Comparison of ENCODE assay signal across 8 mouse cellular contexts in the genomic region with DNA sequence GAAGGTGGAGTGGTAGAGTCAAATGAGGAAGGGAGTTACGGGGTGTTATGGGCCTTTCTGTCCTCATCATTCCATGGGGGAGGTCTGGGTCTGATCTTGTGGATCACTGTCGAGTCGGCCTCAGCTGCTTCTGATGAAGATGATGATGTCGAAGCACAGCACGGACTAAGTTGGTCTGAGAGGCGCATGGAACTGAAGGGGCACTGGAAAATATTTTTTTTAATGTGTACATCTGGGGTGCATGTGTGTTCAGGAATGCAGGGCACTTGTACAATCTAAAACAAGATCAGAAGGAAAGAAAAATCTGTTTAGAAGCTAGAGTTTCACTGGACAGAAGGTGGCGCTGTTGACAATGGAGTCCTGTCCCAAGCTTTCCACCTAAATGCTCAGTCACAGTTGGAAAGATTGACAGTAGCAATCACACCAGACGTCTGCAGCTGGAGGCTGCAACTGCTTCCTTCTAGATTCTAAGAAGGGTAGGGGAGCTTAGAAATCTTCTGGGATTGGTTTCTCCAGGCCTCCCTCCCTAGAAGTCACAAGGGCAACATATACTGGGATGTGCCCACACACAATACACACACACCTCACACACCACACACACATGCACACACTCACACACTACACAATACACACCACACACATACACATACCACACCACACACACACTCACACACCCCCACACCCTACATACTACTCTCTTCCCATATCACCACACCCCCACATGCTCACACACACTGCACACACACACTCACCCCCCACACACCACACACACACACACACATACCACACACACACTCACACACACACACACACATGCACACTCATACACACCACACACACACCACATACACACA. TPM values are rescaled to one million over a fixed set of nuclear protein-coding genes. Genes with fewer than 3 reads are reported as not detected.
DNase-seq lines count a peak whose midpoint lies in the region; ATAC-seq and TF ChIP-seq lines count a peak whose summit lies in the region.

No protein-coding gene starts in this region.

- ATAC-seq in forebrain, embryonic 11.5 days (replicated peaks; ENCODE audit: low FRiP score), result peak; percentile 30; the same call in 1 of the 2 replicates
- no peak for ATAC-seq in intestine, embryonic 14.5 days (replicated peaks; ENCODE audit: low FRiP score, low TSS enrichment, low read depth)
- peak; percentile 58; the same call in 1 of the 2 replicates for ATAC-seq in limb, embryonic 12.5 days (ENCODE audit: insufficient number of reproducible peaks, insufficient read depth, low FRiP score, low TSS enrichment, low read depth)
- no peak for ATAC-seq in midbrain, embryonic 14.5 days (ENCODE audit: low FRiP score, low TSS enrichment)
- ATAC-seq in activated CD4-positive, CD25-positive, alpha-beta regulatory T cell, adult 4 months, result no peak

- no peak overlapping the region for H3K9ac ChIP-seq in forebrain, embryonic 11.5 days (ENCODE audit: low read length)
- H3K9ac ChIP-seq in intestine, embryonic 14.5 days (ENCODE audit: low read length), result no peak overlapping the region
- no peak overlapping the region; the same call in 1 of the 2 replicates for H3K9ac ChIP-seq in limb, embryonic 12.5 days (replicated peaks)
- no peak overlapping the region for H3K9ac ChIP-seq in midbrain, embryonic 14.5 days (replicated peaks; ENCODE audit: low read length)

- no peak overlapping the region for H3K27ac ChIP-seq in forebrain, embryonic 11.5 days (ENCODE audit: low read depth, low read length)
- no peak overlapping the region for H3K27ac ChIP-seq in intestine, embryonic 14.5 days (ENCODE audit: low read depth)
- peak overlapping the region; percentile 50; the same call in 1 of the 2 replicates for H3K27ac ChIP-seq in limb, embryonic 12.5 days
- H3K27ac ChIP-seq in midbrain, embryonic 14.5 days (replicated peaks; ENCODE audit: low read depth, low read length), result no peak overlapping the region

- DNase-seq in testis, postnatal 10 days (ENCODE audit: low spot score), result peak; percentile 70
- no peak for DNase-seq in testis, postnatal 14 days (ENCODE audit: low spot score)
- DNase-seq in brain, embryonic 14.5 days (ENCODE audit: low read depth), result peak; percentile 88
- peak; percentile 77 for DNase-seq in forebrain, embryonic 11.5 days (ENCODE audit: low spot score)
- DNase-seq in intestine, embryonic 14.5 days (ENCODE audit: low spot score), result peak; percentile 71
- DNase-seq in midbrain, embryonic 14.5 days, result peak; percentile 86

- no peak overlapping the region for H3K4me3 ChIP-seq in forebrain, embryonic 11.5 days (ENCODE audit: low read depth, low read length)
- no peak overlapping the region for H3K4me3 ChIP-seq in intestine, embryonic 14.5 days (ENCODE audit: low read depth, low read length)
- H3K4me3 ChIP-seq in limb, embryonic 12.5 days (replicated peaks), result no peak overlapping the region
- H3K4me3 ChIP-seq in midbrain, embryonic 14.5 days (replicated peaks; ENCODE audit: low read depth, low read length), result no peak overlapping the region

- H3K4me2 ChIP-seq in forebrain, embryonic 11.5 days (ENCODE audit: low read depth, low read length, severe bottlenecking), result no peak overlapping the region
- H3K4me2 ChIP-seq in intestine, embryonic 14.5 days (ENCODE audit: low read length), result no peak overlapping the region
- H3K4me2 ChIP-seq in limb, embryonic 12.5 days, result no peak overlapping the region
- H3K4me2 ChIP-seq in midbrain, embryonic 14.5 days (ENCODE audit: low read length), result no peak overlapping the region

- TF ChIP-seq CTCF in brain, embryonic 14.5 days (IDR thresholded peaks at IDR 0.05; ENCODE audit: borderline replicate concordance, extremely low read depth, insufficient read depth, insufficient read length), result peak; percentile 70; the same call in 1 of the 2 replicates

- H3K9me3 ChIP-seq in forebrain, embryonic 11.5 days (ENCODE audit: control insufficient read depth, low read length), result no peaks in the 10 kb centered on the region
- H3K9me3 ChIP-seq in intestine, embryonic 14.5 days (ENCODE audit: control insufficient read depth, low read length), result no peaks in the 10 kb centered on the region
- no peaks in the 10 kb centered on the region for H3K9me3 ChIP-seq in limb, embryonic 12.5 days
- H3K9me3 ChIP-seq in midbrain, embryonic 14.5 days (ENCODE audit: control insufficient read depth, low read length), result no peaks in the 10 kb centered on the region

- 35% methylated on average over 8 of the region's 8 CpGs for WGBS in forebrain, embryonic 11.5 days
- WGBS in intestine, embryonic 14.5 days, result 40% methylated on average over 8 of the region's 8 CpGs
- WGBS in limb, embryonic 12.5 days, result 35% methylated on average over 8 of the region's 8 CpGs
- WGBS in midbrain, embryonic 14.5 days, result 38% methylated on average over 8 of the region's 8 CpGs

- no peak for TF ChIP-seq POLR2A in brain, embryonic 14.5 days (IDR thresholded peaks at IDR 0.05; ENCODE audit: borderline replicate concordance, extremely low read depth, insufficient read depth, insufficient read length, poor library complexity, severe bottlenecking)

- no peaks in the 10 kb centered on the region for H3K36me3 ChIP-seq in forebrain, embryonic 11.5 days (ENCODE audit: control insufficient read depth, insufficient read depth, low read length)
- H3K36me3 ChIP-seq in intestine, embryonic 14.5 days (ENCODE audit: control insufficient read depth, insufficient read depth, low read length), result no peaks in the 10 kb centered on the region
- H3K36me3 ChIP-seq in limb, embryonic 12.5 days, result no peaks in the 10 kb centered on the region
- H3K36me3 ChIP-seq in midbrain, embryonic 14.5 days (ENCODE audit: control insufficient read depth, insufficient read depth, low read length), result no peaks in the 10 kb centered on the region

- H3K27me3 ChIP-seq in forebrain, embryonic 11.5 days (ENCODE audit: control insufficient read depth, insufficient read depth, low read length), result no peaks in the 10 kb centered on the region
- H3K27me3 ChIP-seq in intestine, embryonic 14.5 days (replicated peaks; ENCODE audit: control insufficient read depth, insufficient read depth, low read length), result no peaks in the 10 kb centered on the region
- H3K27me3 ChIP-seq in limb, embryonic 12.5 days, result peaks cover 5% of the 10 kb centered on the region
- H3K27me3 ChIP-seq in midbrain, embryonic 14.5 days (ENCODE audit: control insufficient read depth, insufficient read depth, low read length), result no peaks in the 10 kb centered on the region

- H3K4me1 ChIP-seq in forebrain, embryonic 11.5 days (replicated peaks; ENCODE audit: control insufficient read depth, insufficient read depth, low read length), result no peaks in the 10 kb centered on the region
- H3K4me1 ChIP-seq in intestine, embryonic 14.5 days (replicated peaks; ENCODE audit: control insufficient read depth, insufficient read depth, low read length), result no peaks in the 10 kb centered on the region
- H3K4me1 ChIP-seq in limb, embryonic 12.5 days (replicated peaks), result no peaks in the 10 kb centered on the region; the same call in 1 of the 2 replicates
- no peaks in the 10 kb centered on the region for H3K4me1 ChIP-seq in midbrain, embryonic 14.5 days (ENCODE audit: control insufficient read depth, insufficient read depth, low read length)

RNA-seq across cellular contexts. Expression of gene Tarbp1, which starts 6.9 kb away (rescaled TPM):
- polyA plus RNA-seq in brain, embryonic 14.5 days (2012; rRNA removed), result 5.9 and 6.4 TPM in 2 replicates
- 3.1 and 3.7 TPM in 2 replicates for polyA plus RNA-seq in forebrain, embryonic 11.5 days (2014; fragmentation: Nextera tagmentation; extraction: Ambion mirVana)
- polyA plus RNA-seq in intestine, embryonic 14.5 days (2014; fragmentation: Nextera tagmentation; extraction: Ambion mirVana), result 6.3 TPM in 2 replicates
- polyA plus RNA-seq in limb, embryonic 12.5 days (2016; fragmentation: Nextera tagmentation; extraction: Ambion mirVana), result 3.5 and 3.6 TPM in 2 replicates
- polyA plus RNA-seq in midbrain, embryonic 14.5 days (2014; fragmentation: Nextera tagmentation; extraction: Ambion mirVana), result 2.2 and 2.5 TPM in 2 replicates
- polyA plus RNA-seq in activated CD4-positive, CD25-positive, alpha-beta regulatory T cell, adult 4 months (2017; shearing (Covaris generic)), result 1 to 10 TPM; 2.0 to 2.6 TPM

RNA-seq across cellular contexts. Expression of gene Coa6, which starts 59.4 kb away (rescaled TPM):
- 32.4 and 46.8 TPM in 2 replicates for polyA plus RNA-seq in brain, embryonic 14.5 days (2012; rRNA removed)
- 44.1 and 44.2 TPM in 2 replicates for polyA plus RNA-seq in forebrain, embryonic 11.5 days (2014; fragmentation: Nextera tagmentation; extraction: Ambion mirVana)
- 62.2 and 66.2 TPM in 2 replicates for polyA plus RNA-seq in intestine, embryonic 14.5 days (2014; fragmentation: Nextera tagmentation; extraction: Ambion mirVana)
- polyA plus RNA-seq in limb, embryonic 12.5 days (2016; fragmentation: Nextera tagmentation; extraction: Ambion mirVana), result 48.0 and 49.2 TPM in 2 replicates
- polyA plus RNA-seq in midbrain, embryonic 14.5 days (2014; fragmentation: Nextera tagmentation; extraction: Ambion mirVana), result 41.4 and 42.8 TPM in 2 replicates
- polyA plus RNA-seq in activated CD4-positive, CD25-positive, alpha-beta regulatory T cell, adult 4 months (2017; shearing (Covaris generic)), result 10 to 100 TPM; 47.9 to 64.2 TPM

Comparison
In these comparisons a context has a peak if more than half of its experiments do, and no peak if none do; other contexts are left out.
1. ATAC-seq: peak in forebrain, embryonic 11.5 days (single experiment) and limb, embryonic 12.5 days (single experiment); none in intestine, embryonic 14.5 days (single experiment), midbrain, embryonic 14.5 days (single experiment) and activated CD4-positive, CD25-positive, alpha-beta regulatory T cell, adult 4 months (single experiment).